Mouse (Mus musculus) left cerebral cortex, adult 8-10 months (tissue): ENCODE data around the gene Cd5. TPM values are rescaled to one million over a fixed set of nuclear protein-coding genes. Genes with fewer than 3 reads are reported as not detected.

Source experiments
- DNase-seq, 2 experiments: peaks; one replicate each; pipeline ENCODE4 v3.0.0; 2022; ENCODE audit warnings: low spot score in 2 of 2
- total RNA-seq, 4 experiments: library from RNA; stranded (reverse); gene quantifications; 2 replicates each; pipeline ENCODE4 v1.2.4; 2022

The Cd5 gene
- total RNA-seq, 4 experiments from 2014 or later = 0.13 to 0.51 (median 0.43) TPM

DNA sequence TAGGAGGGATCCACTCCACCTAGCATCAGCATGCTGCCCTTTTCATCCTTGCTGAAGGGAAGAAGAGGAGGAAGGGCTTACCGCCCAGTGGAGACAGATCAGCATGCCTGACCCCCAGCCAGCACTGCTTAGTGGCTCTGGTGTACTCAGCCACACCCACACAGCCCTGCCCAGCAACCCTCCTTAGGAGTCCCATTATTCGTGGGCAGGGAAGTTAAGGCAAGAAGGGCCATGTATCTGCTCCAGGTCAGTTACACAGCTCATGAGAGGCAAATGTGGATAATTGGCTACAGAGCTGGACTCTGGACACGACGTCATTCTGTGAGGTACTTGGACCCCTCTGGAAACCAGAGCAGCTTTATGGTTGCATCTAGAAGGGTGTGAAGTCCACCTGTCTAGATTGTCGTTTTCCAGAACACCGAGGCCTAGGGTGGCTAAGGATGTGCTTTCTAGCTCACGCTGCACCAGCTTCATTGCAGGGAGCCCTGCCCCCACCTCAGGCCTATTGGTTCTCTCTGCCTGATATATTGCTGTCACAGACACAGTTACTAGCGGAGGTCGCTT lies 66.9 kb downstream of the Cd5 start:
- DNase-seq = no peak

DNA sequence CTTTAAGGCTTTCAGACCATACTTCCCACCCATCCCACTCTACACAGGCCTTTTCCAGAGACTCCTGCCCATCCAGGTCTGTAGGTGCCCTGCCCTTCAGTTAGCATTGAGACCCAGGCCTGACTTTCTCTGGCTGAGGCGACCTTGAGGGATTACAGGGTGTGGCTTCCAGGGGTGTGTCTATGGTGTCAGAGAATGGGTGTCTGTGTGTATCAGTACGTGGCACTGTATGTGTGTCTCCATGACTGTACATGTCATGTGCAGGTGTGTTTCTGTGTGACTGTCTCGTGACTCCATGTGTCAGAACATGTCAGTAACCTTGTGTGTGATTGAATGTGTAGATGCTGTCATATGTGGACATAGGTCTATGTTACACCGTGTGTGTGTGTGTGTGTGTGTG lies 67.5 kb downstream of the Cd5 start:
- DNase-seq = no peak

Other genes with a start within 250 kb of the Cd5 start
- gene Cpsf7, start 213.7 kb downstream of the Cd5 start, total RNA-seq = 10 to 100 TPM; 74.4 to 82.2 (median 78.3) TPM
- gene Sdhaf2, start 212.9 kb downstream of the Cd5 start, total RNA-seq = 10 to 100 TPM; 47.1 to 55.9 (median 51.2) TPM
- 10 to 100 TPM; 10.9 to 13.8 (median 12.9) TPM for gene Tmem216, start 182.8 kb downstream of the Cd5 start, total RNA-seq
- gene Cyb561a3, start 161.8 kb downstream of the Cd5 start, total RNA-seq = 10 to 100 TPM; 12.4 to 13.2 (median 12.8) TPM
- 10 to 100 TPM; 13.8 to 15.5 (median 14.5) TPM for gene Tmem138, start 161.6 kb downstream of the Cd5 start, total RNA-seq
- gene Ddb1, start 133.7 kb downstream of the Cd5 start, total RNA-seq = 100 to 1,000 TPM; 181 to 219 (median 206) TPM
- gene Tkfc, start 133.3 kb downstream of the Cd5 start, total RNA-seq = 10 to 100 TPM; 17.4 to 19.9 (median 19.3) TPM
- under 1 TPM; 0.39 to 0.77 (median 0.47) TPM for gene Vwce, start 104.8 kb downstream of the Cd5 start, total RNA-seq
- not detected for gene Pga5, start 60.9 kb downstream of the Cd5 start, total RNA-seq
- 10 to 100 TPM; 17.8 to 23.9 (median 20.9) TPM for gene Vps37c, start 50.3 kb downstream of the Cd5 start, total RNA-seq
- gene Cd6, start 91.1 kb upstream of the Cd5 start, total RNA-seq = 1 to 10 TPM; 1.5 to 4.1 (median 2.2) TPM
- gene Slc15a3, start 100.7 kb upstream of the Cd5 start, total RNA-seq = 10 to 100 TPM in 1 of 4 experiments, 1 to 10 TPM in 3; 1.2 to 11.7 (median 3.9) TPM
- 100 to 1,000 TPM; 218 to 239 (median 228) TPM for gene Tmem132a, start 130.9 kb upstream of the Cd5 start, total RNA-seq
- 10 to 100 TPM; 45.0 to 48.1 (median 45.5) TPM for gene Tmem109, start 143.0 kb upstream of the Cd5 start, total RNA-seq
- 100 to 1,000 TPM; 196 to 220 (median 207) TPM for gene Prpf19, start 156.2 kb upstream of the Cd5 start, total RNA-seq
- gene Zp1, start 181.6 kb upstream of the Cd5 start, total RNA-seq = 1 to 10 TPM in 1 of 4 experiments, under 1 TPM in 1, not detected in 2; 0.19 to 1.5 TPM
- gene Ptgdr2, start 198.2 kb upstream of the Cd5 start, total RNA-seq = under 1 TPM in 2 of 4 experiments, not detected in 2; 0.17 to 0.19 TPM
- gene Ccdc86, start 210.3 kb upstream of the Cd5 start, total RNA-seq = 1 to 10 TPM; 7.2 to 8.2 (median 7.7) TPM
- not detected for gene Ms4a10, start 235.7 kb upstream of the Cd5 start, total RNA-seq